Mouse (Mus musculus) heart, postnatal 4 days (tissue): ENCODE data around the gene Gm11567. TPM values are rescaled to one million over a fixed set of nuclear protein-coding genes. Genes with fewer than 3 reads are reported as not detected.
"Not testable (repeated sequence)": the region's sequence is repeated elsewhere in the genome, so short reads cannot be mapped to it uniquely, and the experiment has no call there.

Experiments
- DNase-seq: peaks from one replicate; pipeline ENCODE4 v3.0.0; 2021
- total RNA-seq, 2 experiments: library from RNA; stranded (reverse); gene quantifications; 2 replicates each; pipeline ENCODE4 v1.2.3; 2021

The Gm11567 gene
- not detected for total RNA-seq

- DNase-seq = not testable (repeated sequence)
Measured at GRCm38 (mm10) chr11:99878887-99879286, at the start of gene Gm11567. TSS of gene Gm11567 (plus strand) at chr11:99879187.

DNA sequence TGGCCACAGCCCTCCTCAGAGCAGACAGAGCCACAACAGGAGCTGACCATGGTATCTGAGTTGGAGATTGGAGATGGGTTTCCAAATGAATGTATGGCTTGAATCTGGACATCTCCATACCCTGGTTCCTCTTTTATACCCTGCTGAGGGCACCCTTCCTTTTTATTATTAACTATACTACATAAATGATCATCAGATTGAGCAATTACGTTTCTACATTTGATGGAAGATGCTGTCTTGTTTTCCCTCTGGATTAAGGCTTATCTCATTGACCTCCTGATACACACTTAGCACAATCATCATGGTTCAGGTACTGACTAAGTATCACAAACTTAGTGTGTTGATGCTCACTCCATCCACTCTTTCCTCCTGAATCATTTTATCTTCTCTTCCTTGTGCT is 41.0 kb upstream of the Gm11567 start, which contains the start of gene 2300003K06Rik:
Gene 2300003K06Rik, minus strand, starts transcription at position 101 of the 400 bp plus-strand sequence.
- DNase-seq = no peak

DNA sequence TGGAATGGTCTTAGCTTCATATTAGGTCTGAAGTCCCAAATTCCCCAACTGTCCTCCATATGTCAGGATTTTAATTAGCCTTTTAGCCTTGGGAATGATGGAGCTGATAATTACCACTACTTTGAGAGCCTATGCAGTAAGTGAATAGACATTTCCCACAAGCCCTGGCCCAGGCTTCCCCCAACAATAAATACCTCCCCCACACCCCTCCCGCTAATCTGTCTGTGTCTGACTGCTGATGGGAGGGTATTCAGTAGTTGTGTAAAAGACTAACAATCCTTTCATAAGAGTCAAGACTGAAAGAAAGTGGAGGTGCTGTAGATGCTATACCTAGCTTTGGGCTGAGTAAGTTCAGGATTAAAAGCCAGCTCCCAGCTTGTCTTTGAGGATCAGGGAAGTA is 36.8 kb upstream of the Gm11567 start:
- DNase-seq = no peak

GRCm38 (mm10) chr11:99846746-99847145 is 32.2 kb upstream of the Gm11567 start:
- no peak for DNase-seq

DNA sequence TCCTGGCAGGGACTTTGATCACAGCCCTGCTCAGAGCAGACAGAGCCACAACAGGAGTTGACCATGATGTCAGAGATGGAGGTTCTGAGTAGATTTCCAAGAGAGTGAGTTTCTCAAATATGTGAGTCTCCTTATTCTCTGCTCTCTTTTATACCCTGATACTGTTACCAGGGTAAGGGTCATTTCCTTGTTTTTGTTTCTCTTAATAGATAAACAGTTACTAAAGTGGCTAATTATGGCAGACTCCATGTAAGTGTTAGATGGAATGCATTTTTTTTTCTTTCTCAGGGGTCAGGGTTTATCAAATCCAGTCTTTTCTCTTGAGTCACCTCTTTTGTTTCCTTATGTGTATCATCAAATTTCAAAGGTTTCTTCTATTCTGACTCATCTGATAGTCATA is 27.5 kb upstream of the Gm11567 start, which contains the start of gene Krtap4-16:
Gene Krtap4-16, minus strand, starts transcription at position 101 of the 400 bp plus-strand sequence.
- no peak for DNase-seq

- DNase-seq = no peak
Measured at GRCm38 (mm10) chr11:99854121-99854520, 24.9 kb upstream of the Gm11567 start.

GRCm38 (mm10) chr11:99857617-99858016 is 21.4 kb upstream of the Gm11567 start, which contains the start of gene Gm11568:
TSS of gene Gm11568 (plus strand) at chr11:99857917.
- no peak for DNase-seq

GRCm38 (mm10) chr11:99858761-99859160 is 20.2 kb upstream of the Gm11567 start:
- no peak for DNase-seq

DNA sequence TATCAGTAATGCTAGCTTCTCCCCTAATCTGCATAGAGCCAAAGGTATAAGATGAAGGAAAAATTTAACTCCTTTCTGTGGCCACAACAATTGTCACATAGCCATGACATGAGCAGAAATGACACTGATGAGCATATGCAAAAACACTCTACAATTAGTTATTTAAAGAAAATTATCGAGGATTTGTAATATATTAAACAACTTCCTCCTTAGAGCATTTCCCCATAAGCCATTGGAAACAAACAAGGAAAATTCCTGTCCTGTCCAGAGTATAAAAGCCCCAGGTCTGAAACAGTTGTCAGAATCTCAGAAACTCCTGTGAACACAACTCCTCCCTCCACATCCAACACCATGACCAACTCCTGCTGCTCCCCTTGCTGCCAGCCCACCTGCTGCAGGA is 14.8 kb upstream of the Gm11567 start, which contains the start of gene Gm11559:
Gene Gm11559, plus strand, starts transcription at position 301 of the 400 bp plus-strand sequence.
- not testable (repeated sequence) for DNase-seq

- DNase-seq = not testable (repeated sequence)
Measured at GRCm38 (mm10) chr11:99873089-99873488, 5.9 kb upstream of the Gm11567 start, which contains the start of gene Krtap9-1. TSS of gene Krtap9-1 (plus strand) at chr11:99873389.

DNA sequence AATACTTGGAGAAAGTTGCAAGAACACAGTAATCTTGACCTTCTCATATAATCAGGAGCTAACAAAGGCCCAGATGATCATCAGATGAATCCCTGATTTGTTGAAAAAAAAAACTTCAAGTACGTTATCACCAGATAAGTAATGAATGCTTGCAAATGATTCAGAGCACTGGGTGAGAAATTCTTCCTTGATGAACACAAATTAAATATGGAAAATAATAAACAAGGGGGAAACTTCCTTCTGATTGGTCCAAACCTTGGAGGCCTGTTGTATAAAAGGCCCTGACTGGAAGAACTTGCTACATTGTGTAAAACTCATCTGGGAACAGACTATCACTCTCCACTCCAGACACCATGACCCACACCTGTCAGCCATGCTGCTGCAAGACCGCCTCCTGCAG is 28.6 kb downstream of the Gm11567 start, which contains the start of gene Krtap31-1:
Gene Krtap31-1, plus strand, starts transcription at position 301 of the 400 bp plus-strand sequence.
- no peak for DNase-seq

GRCm38 (mm10) chr11:99914451-99914850 is 35.5 kb downstream of the Gm11567 start, which contains the start of gene Gm11565:
TSS of gene Gm11565 (plus strand) at chr11:99914751.
- no peak for DNase-seq

Other genes starting within 250 kb of the Gm11567 start
- not detected for gene Krtap4-2, start 244.1 kb upstream of the Gm11567 start, total RNA-seq
- not detected for gene Krtap4-7, start 235.1 kb upstream of the Gm11567 start, total RNA-seq
- gene Gm11555, start 229.0 kb upstream of the Gm11567 start, total RNA-seq = not detected
- gene Gm11563, start 220.2 kb upstream of the Gm11567 start, total RNA-seq = not detected
- not detected for gene Krtap4-6, start 213.2 kb upstream of the Gm11567 start, total RNA-seq
- gene Gm14190, start 188.4 kb upstream of the Gm11567 start, total RNA-seq = not detected
- gene Gm14180, start 144.9 kb upstream of the Gm11567 start, total RNA-seq = not detected
- not detected for gene Gm11595, start 106.3 kb upstream of the Gm11567 start, total RNA-seq
- gene Krtap4-8, start 98.5 kb upstream of the Gm11567 start, total RNA-seq = not detected
- not detected for gene Krtap4-9, start 94.0 kb upstream of the Gm11567 start, total RNA-seq
- gene Gm11596, start 85.7 kb upstream of the Gm11567 start, total RNA-seq = not detected
- gene Gm11569, start 80.3 kb upstream of the Gm11567 start, total RNA-seq = not detected
- gene Gm11554, start 74.7 kb upstream of the Gm11567 start, total RNA-seq = not detected
- gene Krtap4-13, start 69.3 kb upstream of the Gm11567 start, total RNA-seq = not detected
- gene Gm11564, start 63.5 kb upstream of the Gm11567 start, total RNA-seq = not detected
- gene 2300003K06Rik, start 41.1 kb upstream of the Gm11567 start, total RNA-seq = not detected
- not detected for gene Krtap4-16, start 27.6 kb upstream of the Gm11567 start, total RNA-seq
- gene Gm11568, start 21.3 kb upstream of the Gm11567 start, total RNA-seq = not detected
- gene Gm11559, start 14.7 kb upstream of the Gm11567 start, total RNA-seq = not detected
- gene Krtap9-1, start 5.8 kb upstream of the Gm11567 start, total RNA-seq = not detected
- gene Krtap31-1, start 28.7 kb downstream of the Gm11567 start, total RNA-seq = not detected
- gene Gm11565, start 35.6 kb downstream of the Gm11567 start, total RNA-seq = not detected
- gene Krtap31-2, start 57.1 kb downstream of the Gm11567 start, total RNA-seq = not detected
- gene Krtap9-5, start 69.3 kb downstream of the Gm11567 start, total RNA-seq = not detected
- not detected for gene Krtap29-1, start 99.9 kb downstream of the Gm11567 start, total RNA-seq
- not detected for gene Krtap16-1, start 107.4 kb downstream of the Gm11567 start, total RNA-seq
- gene Krtap17-1, start 114.8 kb downstream of the Gm11567 start, total RNA-seq = not detected
- not detected for gene Krt33a, start 137.0 kb downstream of the Gm11567 start, total RNA-seq
- gene Krt33b, start 150.7 kb downstream of the Gm11567 start, total RNA-seq = not detected
- not detected for gene Krt34, start 162.4 kb downstream of the Gm11567 start, total RNA-seq
- gene Krt31, start 171.4 kb downstream of the Gm11567 start, total RNA-seq = not detected
- not detected for gene Krt32, start 209.0 kb downstream of the Gm11567 start, total RNA-seq
- gene Krt35, start 217.1 kb downstream of the Gm11567 start, total RNA-seq = not detected
- not detected for gene Krt36, start 226.4 kb downstream of the Gm11567 start, total RNA-seq
- gene Krt13, start 242.4 kb downstream of the Gm11567 start, total RNA-seq = not detected